Mouse (Mus musculus) kidney, embryonic 16.5 days (tissue): ENCODE data around the gene Mrpl46. TPM values are rescaled to one million over a fixed set of nuclear protein-coding genes. Genes with fewer than 3 reads are reported as not detected.
A peak's percentile ranks its signal among the peaks of the same experiment; 100 is the strongest.

Experiments used
- ATAC-seq: fragments of 200-750 bp; cut with Nextera tagmentation; 2 replicates; pipeline ENCODE4 v1.8.0; 2017; ENCODE audit warnings: moderate TSS enrichment; ENCODE audit not compliant: low FRiP score, low TSS enrichment
- H3K27ac ChIP-seq: fragments of 300-500 bp; sonication (generic); 2 replicates; pipeline ENCODE4 v1.5.1; 2014; ENCODE audit warnings: low read length
- H3K27me3 ChIP-seq: fragments of 300-500 bp; sonication (generic); 2 replicates; pipeline ENCODE4 v1.6.1; 2014; ENCODE audit warnings: low read length, control low read depth, mixed read lengths; ENCODE audit not compliant: insufficient read depth
- H3K36me3 ChIP-seq: fragments of 300-500 bp; sonication (generic); 2 replicates; pipeline ENCODE4 v1.6.1; 2014; ENCODE audit warnings: low read length, control low read depth, mixed read lengths; ENCODE audit not compliant: insufficient read depth
- H3K4me1 ChIP-seq: fragments of 300-500 bp; sonication (generic); 2 replicates; pipeline ENCODE4 v1.6.1; 2014; ENCODE audit warnings: low read length, control low read depth, mixed read lengths; ENCODE audit not compliant: insufficient read depth
- H3K4me2 ChIP-seq: fragments of 300-500 bp; sonication (generic); replicated peaks from 2 replicates; pipeline ENCODE4 v1.6.1; 2014; ENCODE audit warnings: low read depth, low read length
- H3K4me3 ChIP-seq: fragments of 300-500 bp; sonication (generic); 2 replicates; pipeline ENCODE4 v1.5.1; 2014; ENCODE audit warnings: mild to moderate bottlenecking, low read length
- H3K9ac ChIP-seq: fragments of 300-500 bp; sonication (generic); replicated peaks from 2 replicates; pipeline ENCODE4 v1.6.1; 2014; ENCODE audit warnings: low read length
- H3K9me3 ChIP-seq: fragments of 300-500 bp; sonication (generic); 2 replicates; pipeline ENCODE4 v1.6.1; 2016; ENCODE audit warnings: low read length, control low read depth
- WGBS: fragments of 180-500 bp; shearing (Covaris S2); extraction: QIAGEN DNeasy Blood & Tissue Kit; methylation state at CpG from one replicate; pipeline ENCODE4 v1.1.7; 2014; 5-methylcytosine and 5-hydroxymethylcytosine counted together
- polyA plus RNA-seq: library from polyadenylated mRNA; unstranded; fragments of >200 nt; fragmentation: Nextera tagmentation; extraction: Ambion mirVana; gene quantifications from 2 replicates; pipeline ENCODE4 v1.2.1, GENCODE M21; 2015

The Mrpl46 gene
- polyA plus RNA-seq, 1 experiment from 2014 or later = 71.4 TPM

- no peaks in the 10 kb centered on the region for H3K4me1 ChIP-seq
- no peaks in the 10 kb centered on the region for H3K9me3 ChIP-seq
- H3K27me3 ChIP-seq = no peaks in the 10 kb centered on the region
- no peak overlapping the region for H3K4me2 ChIP-seq
- H3K27ac ChIP-seq = peak overlapping the region; percentile 21; the same call in 1 of the 2 replicates
- ATAC-seq = no peak
- WGBS = 49% methylated on average over 7 of the region's 7 CpGs
- H3K36me3 ChIP-seq = peaks cover 8% of the 10 kb centered on the region; the same call in 1 of the 2 replicates
- no peak overlapping the region for H3K4me3 ChIP-seq
- H3K9ac ChIP-seq = no peak overlapping the region
These were observed 14.2 kb downstream of the Mrpl46 start for GRCm38 (mm10) chr7:78769075-78769652.

GRCm38 (mm10) chr7:78767929-78768531, 15.3 kb downstream of the Mrpl46 start:
- peaks cover under 1% of the 10 kb centered on the region; the same call in 1 of the 2 replicates for H3K36me3 ChIP-seq
- H3K4me1 ChIP-seq = no peaks in the 10 kb centered on the region
- WGBS = 92% methylated on average over 12 of the region's 12 CpGs
- no peak overlapping the region for H3K27ac ChIP-seq
- no peaks in the 10 kb centered on the region for H3K9me3 ChIP-seq
- no peak for ATAC-seq
- H3K9ac ChIP-seq = no peak overlapping the region
- H3K27me3 ChIP-seq = no peaks in the 10 kb centered on the region
- H3K4me3 ChIP-seq = no peak overlapping the region
- H3K4me2 ChIP-seq = no peak overlapping the region

GRCm38 (mm10) chr7:78766019-78766683, 17.2 kb downstream of the Mrpl46 start:
- Histone ChIP-seq H3K27ac (no peak overlapping the region), H3K9me3 (no peaks in the 10 kb centered on the region), H3K9ac (no peak overlapping the region), H3K4me2 (no peak overlapping the region), H3K4me3 (no peak overlapping the region), H3K27me3 (no peaks in the 10 kb centered on the region), H3K4me1 (no peaks in the 10 kb centered on the region), H3K36me3 (no peaks in the 10 kb centered on the region)
- WGBS = 23% methylated on average over 18 of the region's 18 CpGs
- ATAC-seq = peak; percentile 85; the same call in 1 of the 2 replicates

- no peak overlapping the region for H3K27ac ChIP-seq
- 83% methylated on average over 5 of the region's 5 CpGs for WGBS
These were observed 18.1 kb downstream of the Mrpl46 start for GRCm38 (mm10) chr7:78765215-78765631.

GRCm38 (mm10) chr7:78763801-78764200, 19.5 kb downstream of the Mrpl46 start:
- H3K36me3 ChIP-seq = no peaks in the 10 kb centered on the region
- no peak overlapping the region for H3K4me2 ChIP-seq
- H3K9ac ChIP-seq = no peak overlapping the region
- no peak overlapping the region for H3K4me3 ChIP-seq
- 91% methylated on average over 3 of the region's 3 CpGs for WGBS
- ATAC-seq = no peak
- H3K27me3 ChIP-seq = no peaks in the 10 kb centered on the region
- H3K9me3 ChIP-seq = no peaks in the 10 kb centered on the region
- no peaks in the 10 kb centered on the region for H3K4me1 ChIP-seq
- H3K27ac ChIP-seq = no peak overlapping the region

More at GRCm38 (mm10) chr7:78765215-78765631, 18.1 kb downstream of the Mrpl46 start:
- H3K4me3 ChIP-seq = no peak overlapping the region
- no peaks in the 10 kb centered on the region for H3K36me3 ChIP-seq
- H3K9me3 ChIP-seq = no peaks in the 10 kb centered on the region
- H3K4me2 ChIP-seq = no peak overlapping the region
- H3K27me3 ChIP-seq = no peaks in the 10 kb centered on the region
- no peaks in the 10 kb centered on the region for H3K4me1 ChIP-seq
- ATAC-seq = no peak
- no peak overlapping the region for H3K9ac ChIP-seq

GRCm38 (mm10) chr7:78754458-78755000, 28.8 kb downstream of the Mrpl46 start:
- Histone ChIP-seq H3K27ac (no peak overlapping the region), H3K4me1 (no peaks in the 10 kb centered on the region), H3K4me2 (no peak overlapping the region), H3K36me3 (no peaks in the 10 kb centered on the region), H3K27me3 (no peaks in the 10 kb centered on the region), H3K9me3 (no peaks in the 10 kb centered on the region), H3K9ac (no peak overlapping the region), H3K4me3 (no peak overlapping the region)
- ATAC-seq = no peak
- WGBS = 75% methylated on average over 8 of the region's 8 CpGs

GRCm38 (mm10) chr7:78753752-78754457, 29.4 kb downstream of the Mrpl46 start:
- ATAC-seq = no peak

GRCm38 (mm10) chr7:78752961-78753360, 30.4 kb downstream of the Mrpl46 start:
- Histone ChIP-seq H3K4me3 (no peak overlapping the region), H3K27ac (no peak overlapping the region), H3K4me1 (no peaks in the 10 kb centered on the region), H3K9ac (no peak overlapping the region), H3K4me2 (no peak overlapping the region), H3K9me3 (no peaks in the 10 kb centered on the region), H3K36me3 (no peaks in the 10 kb centered on the region), H3K27me3 (no peaks in the 10 kb centered on the region)
- ATAC-seq = no peak
- 88% methylated on average over 4 of the region's 4 CpGs for WGBS

More at GRCm38 (mm10) chr7:78753752-78754457, 29.4 kb downstream of the Mrpl46 start:
- Histone ChIP-seq H3K4me1 (no peaks in the 10 kb centered on the region), H3K4me3 (no peak overlapping the region), H3K9ac (no peak overlapping the region), H3K9me3 (no peaks in the 10 kb centered on the region), H3K4me2 (no peak overlapping the region), H3K27me3 (no peaks in the 10 kb centered on the region), H3K27ac (no peak overlapping the region), H3K36me3 (no peaks in the 10 kb centered on the region)
- 83% methylated on average over 7 of the region's 7 CpGs for WGBS

- no peak for ATAC-seq
These were observed 39.5 kb downstream of the Mrpl46 start for GRCm38 (mm10) chr7:78743731-78744385.

More at GRCm38 (mm10) chr7:78743731-78744385, 39.5 kb downstream of the Mrpl46 start:
- 57% methylated on average over 5 of the region's 5 CpGs for WGBS
- Histone ChIP-seq H3K4me1 (no peaks in the 10 kb centered on the region), H3K9me3 (no peaks in the 10 kb centered on the region), H3K4me3 (no peak overlapping the region), H3K27me3 (no peaks in the 10 kb centered on the region), H3K36me3 (no peaks in the 10 kb centered on the region), H3K4me2 (no peak overlapping the region), H3K27ac (no peak overlapping the region), H3K9ac (no peak overlapping the region)
